Mouse (Mus musculus): ENCODE data around the gene Lef1. TPM values are rescaled to one million over a fixed set of nuclear protein-coding genes. Genes with fewer than 3 reads are reported as not detected.

Lef1 gene
- total RNA-seq, 1 experiment from 2014 or later = 0.89 TPM

DNA sequence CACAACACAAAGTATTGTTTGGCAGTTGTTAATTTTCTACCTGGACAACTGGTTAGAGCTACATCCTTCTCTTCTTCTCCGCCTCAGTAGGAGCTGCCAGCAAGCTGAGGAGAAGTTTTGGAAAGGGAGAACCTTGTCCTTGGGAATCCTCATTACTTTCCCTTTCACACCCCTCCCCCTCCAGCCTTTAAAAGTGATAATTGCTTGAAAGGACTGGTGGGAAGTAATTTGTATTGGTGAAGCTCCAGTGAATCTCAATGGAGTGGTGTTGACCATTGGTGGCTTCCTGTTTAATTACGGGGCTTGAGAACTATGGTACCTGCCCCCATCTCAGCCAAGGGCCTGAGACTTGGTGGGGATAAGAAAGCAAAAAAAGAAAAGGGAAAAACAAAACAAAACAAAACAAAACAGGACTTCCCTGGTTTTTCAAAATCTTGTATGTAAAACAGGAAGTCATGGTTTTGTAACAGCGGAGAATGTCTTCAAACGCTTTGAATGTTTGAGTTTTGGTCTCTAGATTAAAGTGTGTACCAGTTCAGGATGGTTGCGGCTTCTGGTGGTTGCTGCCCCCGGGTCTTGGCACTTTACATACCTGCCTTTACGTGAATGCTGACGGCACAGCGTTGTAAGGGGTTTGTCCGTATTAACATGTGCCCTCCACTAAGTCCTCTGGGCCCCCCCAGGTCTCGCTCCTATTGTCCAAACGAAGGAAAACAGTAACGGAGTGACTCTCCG lies 49.8 kb downstream of the Lef1 start:
- no peak for ATAC-seq (replicated peaks in 1 of 2; ENCODE audit: insufficient read depth in 1 of 2, low FRiP score in 2 of 2, low TSS enrichment in 1 of 2, low read depth in 1 of 2, poor library complexity in 2 of 2, severe bottlenecking in 2 of 2)

DNA sequence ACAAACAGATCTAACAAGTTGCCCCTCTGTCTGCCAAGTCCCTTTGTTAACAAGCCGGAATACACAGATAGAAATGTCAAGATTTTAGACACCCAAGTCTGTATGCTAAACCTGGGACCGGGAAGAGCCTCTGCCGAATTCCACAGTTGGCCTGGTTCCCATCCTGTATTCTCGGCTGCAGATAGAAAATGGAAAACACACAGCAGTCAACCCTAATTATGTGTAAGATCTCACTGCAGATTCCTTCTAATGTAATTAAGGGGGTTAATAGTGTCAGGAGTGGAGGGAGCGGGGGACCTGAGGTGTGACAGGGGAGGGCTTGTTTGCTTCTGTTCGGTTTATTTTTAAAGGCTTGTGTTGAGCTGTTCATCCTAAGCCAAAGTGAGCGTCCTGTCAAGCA lies 50.6 kb downstream of the Lef1 start:
- no peak for ATAC-seq (replicated peaks in 1 of 2; ENCODE audit: insufficient read depth in 1 of 2, low FRiP score in 2 of 2, low TSS enrichment in 1 of 2, low read depth in 1 of 2, poor library complexity in 2 of 2, severe bottlenecking in 2 of 2)

DNA sequence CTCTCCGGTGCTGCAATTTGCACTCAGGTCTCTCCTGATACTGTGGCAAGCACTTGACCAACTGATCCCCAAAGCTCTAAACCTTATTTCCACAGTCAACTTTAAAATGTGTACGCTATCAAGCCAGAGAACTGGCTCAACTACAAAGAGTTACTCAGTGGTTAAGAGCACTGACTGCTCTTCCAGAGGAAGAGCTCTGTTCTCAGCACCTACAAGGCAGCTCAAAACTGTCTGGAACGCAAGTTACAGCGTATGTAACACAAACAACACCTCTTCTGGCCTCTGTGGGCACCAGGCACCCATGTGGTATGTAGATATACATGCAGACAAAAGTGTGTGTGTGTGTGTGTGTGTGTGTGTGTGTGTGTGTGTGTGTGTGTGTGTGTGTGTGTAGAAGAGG lies 57.5 kb downstream of the Lef1 start:
- no peak for ATAC-seq (replicated peaks in 1 of 2; ENCODE audit: insufficient read depth in 1 of 2, low FRiP score in 2 of 2, low TSS enrichment in 1 of 2, low read depth in 1 of 2, poor library complexity in 2 of 2, severe bottlenecking in 2 of 2)

DNA sequence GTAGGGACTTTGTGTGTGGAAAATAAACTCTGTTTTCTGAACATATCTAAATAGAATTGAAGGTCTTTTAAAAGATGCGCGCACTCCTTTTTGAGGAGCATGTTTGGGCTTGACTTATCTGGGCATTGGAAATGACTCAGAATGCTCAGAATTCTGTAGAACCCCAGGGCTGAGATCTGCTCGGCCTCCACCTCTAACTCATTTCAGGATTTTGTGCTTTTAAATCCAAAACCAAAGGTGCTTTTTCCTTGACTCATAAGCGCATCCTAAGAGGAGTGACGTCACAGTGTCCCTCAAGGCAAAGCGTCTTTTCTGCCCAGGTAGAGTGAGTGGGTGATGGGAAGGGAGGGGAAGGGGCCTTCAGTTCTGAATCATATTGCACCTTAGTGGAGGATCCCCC lies 58.9 kb downstream of the Lef1 start:
- ATAC-seq (replicated peaks in 1 of 2; ENCODE audit: insufficient read depth in 1 of 2, low FRiP score in 2 of 2, low TSS enrichment in 1 of 2, low read depth in 1 of 2, poor library complexity in 2 of 2, severe bottlenecking in 2 of 2) = no peak

DNA sequence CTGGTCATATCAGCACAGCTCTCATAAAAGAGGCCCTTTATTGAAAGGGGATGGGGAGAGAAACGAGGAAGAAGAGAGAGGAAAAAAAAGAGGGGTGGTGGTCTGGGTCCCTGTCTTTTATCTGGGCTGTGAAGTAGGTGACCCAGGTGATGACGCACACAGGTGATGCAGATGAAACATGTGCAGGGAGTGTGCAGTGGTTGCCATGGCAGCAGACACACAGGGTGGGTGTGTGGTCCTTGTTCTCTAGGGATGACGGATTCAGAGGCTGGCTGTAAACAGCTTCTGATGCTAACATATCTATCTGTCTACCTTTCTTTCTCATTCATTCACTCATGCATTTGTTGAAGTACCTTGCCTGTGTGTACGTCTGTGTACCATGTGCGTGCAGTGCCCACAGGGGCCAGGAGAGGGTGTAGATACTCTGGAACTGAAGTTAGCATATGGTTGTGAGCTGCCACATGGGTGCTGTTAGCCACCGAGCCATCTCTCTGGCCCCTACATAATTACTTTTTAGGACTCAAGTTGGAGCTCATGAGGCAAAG lies 59.9 kb downstream of the Lef1 start:
- no peak for ATAC-seq (replicated peaks in 1 of 2; ENCODE audit: insufficient read depth in 1 of 2, low FRiP score in 2 of 2, low TSS enrichment in 1 of 2, low read depth in 1 of 2, poor library complexity in 2 of 2, severe bottlenecking in 2 of 2)

DNA sequence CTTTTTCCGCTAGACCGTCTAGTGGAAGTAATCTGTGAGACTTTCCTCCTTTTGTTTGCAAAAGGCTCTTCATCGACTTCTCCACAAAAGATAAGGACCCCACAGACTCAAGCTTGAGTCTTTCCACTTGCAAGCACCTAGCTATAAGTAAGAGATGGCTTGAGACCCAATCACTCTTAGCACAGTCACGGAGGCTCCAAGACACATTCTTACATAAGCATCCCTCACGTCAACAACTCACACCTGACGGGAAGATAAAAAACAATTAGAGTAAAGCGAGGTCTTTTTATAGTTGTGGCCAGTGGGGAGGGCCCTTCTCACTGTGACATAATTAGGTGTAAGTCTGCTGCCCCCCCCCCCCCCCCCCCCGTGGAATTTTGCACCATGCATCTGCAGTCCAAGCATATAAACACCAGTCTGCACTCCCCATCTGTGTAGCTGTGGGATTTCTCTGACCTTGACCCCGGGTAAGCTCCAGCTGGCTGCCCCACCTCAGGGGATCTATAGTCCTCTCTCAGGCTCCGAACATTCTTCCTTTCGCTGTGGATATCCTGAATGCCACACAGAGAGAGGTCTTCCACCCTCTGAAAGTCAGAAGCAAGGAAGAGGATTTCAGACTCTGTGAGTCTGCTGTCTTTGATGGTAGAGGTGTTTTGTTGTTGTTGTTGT lies 61.2 kb downstream of the Lef1 start:
- no peak for ATAC-seq (replicated peaks in 1 of 2; ENCODE audit: insufficient read depth in 1 of 2, low FRiP score in 2 of 2, low TSS enrichment in 1 of 2, low read depth in 1 of 2, poor library complexity in 2 of 2, severe bottlenecking in 2 of 2)

DNA sequence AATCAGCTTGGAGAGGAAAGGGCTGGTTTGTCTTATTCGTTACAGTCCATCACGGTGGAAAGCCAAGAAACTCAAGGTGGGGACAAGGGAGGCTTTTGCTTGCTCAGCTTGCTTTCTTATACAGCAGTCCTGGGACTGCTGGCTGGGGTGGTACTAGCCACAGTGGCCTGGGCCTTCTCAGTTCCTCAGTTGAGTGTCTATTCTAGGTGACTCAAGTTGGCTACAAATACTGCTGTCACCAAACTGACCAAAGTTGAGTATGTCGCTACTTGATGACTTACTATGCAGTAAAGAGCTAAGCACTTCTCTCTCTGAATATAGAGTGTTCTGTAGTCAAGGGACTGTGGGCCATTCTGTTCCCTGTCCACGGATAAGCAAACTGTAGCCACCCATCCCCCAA lies 62.0 kb downstream of the Lef1 start:
- ATAC-seq (replicated peaks in 1 of 2; ENCODE audit: insufficient read depth in 1 of 2, low FRiP score in 2 of 2, low TSS enrichment in 1 of 2, low read depth in 1 of 2, poor library complexity in 2 of 2, severe bottlenecking in 2 of 2) = no peak

DNA sequence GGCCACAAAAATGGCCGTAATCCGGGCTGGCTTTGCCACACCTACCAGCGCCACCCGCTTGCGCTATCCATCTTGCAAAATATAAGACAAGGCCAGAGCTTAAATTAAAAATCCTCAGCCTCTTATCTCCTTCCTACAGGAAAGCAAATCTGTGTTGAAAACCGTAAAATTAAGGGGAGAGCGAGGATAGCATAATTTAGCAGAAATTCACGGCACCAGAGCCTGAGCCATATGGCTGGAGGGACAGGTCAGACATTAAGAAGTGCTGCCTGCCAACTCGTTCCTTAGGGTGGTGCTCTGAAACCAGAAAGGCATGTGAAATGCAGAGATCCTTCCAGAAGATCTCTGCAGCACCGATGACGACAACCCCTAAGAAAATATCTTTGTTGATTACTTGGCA lies 70.7 kb downstream of the Lef1 start:
- no peak for ATAC-seq (replicated peaks in 1 of 2; ENCODE audit: insufficient read depth in 1 of 2, low FRiP score in 2 of 2, low TSS enrichment in 1 of 2, low read depth in 1 of 2, poor library complexity in 2 of 2, severe bottlenecking in 2 of 2)

DNA sequence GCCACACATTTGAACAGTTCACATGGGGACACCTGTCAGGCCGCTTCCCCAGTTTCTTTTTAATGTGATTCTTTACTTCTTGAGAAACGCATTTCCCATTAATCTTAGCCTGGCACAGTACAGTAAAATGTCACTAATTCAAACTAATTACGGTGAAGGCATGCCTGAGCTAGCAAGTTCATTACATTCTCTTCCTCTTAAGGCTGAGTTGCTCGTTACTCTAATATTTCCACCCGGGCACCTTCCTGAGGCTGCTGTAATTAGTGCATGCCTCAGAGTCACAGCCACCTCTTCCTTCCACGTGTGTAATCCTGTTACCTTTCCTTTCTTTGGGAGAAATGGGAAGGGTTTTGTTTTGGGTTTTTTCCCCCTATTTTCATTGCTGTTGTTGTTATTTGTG lies 71.9 kb downstream of the Lef1 start:
- no peak for ATAC-seq (replicated peaks in 1 of 2; ENCODE audit: insufficient read depth in 1 of 2, low FRiP score in 2 of 2, low TSS enrichment in 1 of 2, low read depth in 1 of 2, poor library complexity in 2 of 2, severe bottlenecking in 2 of 2)

DNA sequence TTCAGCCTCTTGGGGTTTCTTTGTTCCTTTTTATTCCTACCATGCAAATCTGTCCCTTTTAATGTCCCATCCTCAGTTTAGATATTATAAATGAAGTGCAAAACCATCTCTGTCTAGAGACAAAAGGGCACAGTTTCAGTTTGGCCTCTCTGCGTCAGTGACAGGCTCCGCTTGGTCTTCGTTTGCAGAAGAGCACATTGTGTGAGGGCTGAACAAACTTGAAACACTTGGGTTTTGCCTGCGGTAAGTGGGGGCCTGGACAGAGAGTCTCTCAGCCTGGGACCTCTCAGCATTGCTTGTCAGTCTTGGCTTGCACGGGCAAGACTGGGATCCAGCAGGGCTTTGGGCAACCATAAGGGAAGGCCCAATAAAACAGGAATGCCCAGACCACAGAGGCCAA lies 75.9 kb downstream of the Lef1 start:
- no peak for ATAC-seq (replicated peaks in 1 of 2; ENCODE audit: insufficient read depth in 1 of 2, low FRiP score in 2 of 2, low TSS enrichment in 1 of 2, low read depth in 1 of 2, poor library complexity in 2 of 2, severe bottlenecking in 2 of 2)

DNA sequence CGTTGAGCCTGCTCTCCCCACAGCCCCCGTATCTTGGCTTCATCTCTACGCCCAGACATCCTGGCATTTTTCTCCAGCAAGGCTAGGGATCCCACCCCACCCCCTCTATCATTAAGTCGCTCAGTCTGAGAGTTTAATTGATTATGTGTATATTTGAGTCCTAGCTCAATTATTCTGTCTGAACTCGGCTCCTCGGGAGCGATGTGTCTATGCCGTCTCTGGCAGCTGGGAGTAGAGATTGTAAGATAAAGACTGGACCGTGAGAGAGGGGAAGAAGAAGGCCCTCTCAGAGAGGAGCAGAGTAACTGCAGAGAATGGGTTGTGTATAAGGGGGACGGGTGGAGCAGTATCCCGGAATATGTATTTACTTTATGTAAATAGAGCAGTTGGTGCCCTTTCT lies 80.0 kb downstream of the Lef1 start:
- ATAC-seq (replicated peaks in 1 of 2; ENCODE audit: insufficient read depth in 1 of 2, low FRiP score in 2 of 2, low TSS enrichment in 1 of 2, low read depth in 1 of 2, poor library complexity in 2 of 2, severe bottlenecking in 2 of 2) = no peak

DNA sequence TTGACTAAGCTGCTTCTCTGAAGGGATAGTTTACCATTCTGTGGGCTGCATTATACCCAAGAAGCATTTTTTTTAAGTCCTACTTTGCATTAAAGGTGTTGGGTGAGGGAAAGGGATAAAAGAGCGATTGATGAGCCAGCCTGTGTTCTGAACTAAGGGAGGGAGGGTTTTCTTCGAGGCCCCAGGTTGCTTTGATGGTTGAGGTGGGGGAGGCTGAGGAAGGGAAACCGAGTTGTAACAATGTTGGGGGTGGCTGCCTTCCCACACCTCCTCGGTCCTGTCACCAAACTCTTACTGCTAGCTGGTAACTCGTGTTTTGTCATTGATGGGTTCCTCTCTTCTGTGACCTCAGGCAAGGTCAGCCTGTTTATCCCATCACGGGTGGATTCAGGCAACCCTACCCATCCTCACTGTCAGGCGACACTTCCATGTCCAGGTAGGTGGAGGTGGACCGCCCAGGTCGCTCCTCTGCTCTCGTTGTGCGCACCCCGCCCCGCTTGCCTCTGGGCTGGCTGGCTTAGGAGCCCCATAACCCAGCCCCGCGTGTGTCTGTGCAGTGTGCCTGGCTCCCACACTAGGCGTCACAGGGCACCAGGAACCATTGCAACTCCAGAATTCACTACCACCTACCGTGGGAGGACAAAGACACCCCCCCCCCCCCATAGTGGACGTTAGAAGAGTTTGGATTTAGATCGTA lies 80.5 kb downstream of the Lef1 start:
- no peak for ATAC-seq (replicated peaks in 1 of 2; ENCODE audit: insufficient read depth in 1 of 2, low FRiP score in 2 of 2, low TSS enrichment in 1 of 2, low read depth in 1 of 2, poor library complexity in 2 of 2, severe bottlenecking in 2 of 2)

DNA sequence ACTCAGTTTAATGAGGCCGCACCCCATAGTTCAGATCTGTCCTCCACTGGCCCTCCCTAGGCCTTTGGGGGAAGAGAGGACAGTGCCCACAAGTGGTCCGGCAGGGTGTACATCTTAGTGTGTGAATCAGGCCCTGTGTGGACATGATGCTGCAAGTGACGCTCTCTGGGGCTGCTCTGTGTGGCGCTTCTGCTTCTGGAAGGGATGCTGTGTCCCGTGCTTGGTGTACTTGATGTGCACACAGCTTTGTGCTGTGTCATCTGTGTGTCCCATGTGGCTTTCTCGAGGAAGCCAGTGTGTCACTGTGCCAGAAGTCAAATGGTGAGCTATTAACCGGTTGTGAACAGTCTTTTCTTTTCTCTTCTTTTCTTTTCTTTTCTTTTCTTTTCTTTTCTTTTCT lies 81.2 kb downstream of the Lef1 start:
- no peak; a peak in 1 of 4 replicates for ATAC-seq (replicated peaks in 1 of 2; ENCODE audit: insufficient read depth in 1 of 2, low FRiP score in 2 of 2, low TSS enrichment in 1 of 2, low read depth in 1 of 2, poor library complexity in 2 of 2, severe bottlenecking in 2 of 2)

DNA sequence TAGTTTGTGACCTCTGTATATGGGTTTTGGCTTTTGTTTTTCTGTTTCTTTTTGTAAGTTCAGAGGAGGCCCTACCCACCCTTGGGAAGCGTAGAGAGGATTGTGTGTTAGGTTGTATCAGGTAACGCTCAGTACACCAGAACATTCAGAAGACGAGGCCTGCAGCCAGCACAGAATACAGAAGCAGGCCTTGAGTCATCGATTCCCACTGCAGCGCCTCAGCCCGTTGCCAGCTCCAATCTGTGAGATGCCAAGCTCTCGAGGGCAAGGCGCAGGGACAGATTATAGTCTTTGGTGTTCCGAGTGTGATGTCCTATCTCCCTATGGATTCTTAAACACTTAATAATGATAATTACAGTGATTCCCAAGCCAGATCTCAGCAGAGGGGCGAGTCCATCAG lies 85.8 kb downstream of the Lef1 start:
- ATAC-seq (replicated peaks in 1 of 2; ENCODE audit: insufficient read depth in 1 of 2, low FRiP score in 2 of 2, low TSS enrichment in 1 of 2, low read depth in 1 of 2, poor library complexity in 2 of 2, severe bottlenecking in 2 of 2) = no peak

DNA sequence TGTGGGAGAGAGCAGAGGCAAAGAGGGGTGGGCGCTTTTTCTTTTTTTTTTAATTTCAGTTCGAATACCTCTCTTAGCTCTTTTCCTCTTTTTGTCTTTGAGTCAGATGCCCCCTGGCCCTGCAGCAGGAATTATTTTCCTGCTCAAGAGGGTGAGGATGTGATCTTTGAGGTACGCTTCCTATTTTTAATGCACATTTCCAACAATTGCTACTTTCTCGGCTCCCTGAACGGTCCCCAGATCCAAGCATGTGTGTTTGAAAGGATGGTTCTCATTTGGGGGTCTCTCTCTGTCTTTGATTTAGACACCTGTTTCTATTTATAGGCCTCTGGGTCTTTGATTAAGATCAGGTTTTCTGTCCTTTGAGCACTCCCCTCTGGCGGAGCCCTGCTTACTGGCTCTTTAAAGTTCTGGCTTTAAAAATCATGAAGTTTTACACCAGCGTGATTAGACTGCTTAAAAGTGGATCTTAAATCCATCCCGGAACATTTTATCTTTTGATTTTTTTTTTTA lies 86.3 kb downstream of the Lef1 start:
- ATAC-seq (replicated peaks in 1 of 2; ENCODE audit: insufficient read depth in 1 of 2, low FRiP score in 2 of 2, low TSS enrichment in 1 of 2, low read depth in 1 of 2, poor library complexity in 2 of 2, severe bottlenecking in 2 of 2) = no peak

DNA sequence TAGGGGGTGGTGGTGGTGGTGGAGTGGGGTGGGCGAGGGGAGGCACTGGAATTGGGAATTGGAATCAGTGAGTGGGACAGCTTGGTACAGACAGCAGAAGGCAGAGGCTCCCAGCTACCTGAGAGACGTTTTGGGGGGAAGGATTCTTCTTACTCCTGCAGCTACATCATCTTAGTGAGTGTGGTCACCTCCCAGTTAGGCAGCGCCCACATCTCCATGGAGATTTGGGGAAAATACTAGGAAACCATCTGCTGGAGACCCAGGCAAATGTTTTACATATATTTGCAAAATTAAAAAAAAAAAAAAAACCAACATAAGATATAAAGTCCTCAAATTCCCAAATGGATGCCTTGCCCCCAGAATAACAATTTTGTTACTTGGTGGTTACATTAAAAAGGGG lies 88.7 kb downstream of the Lef1 start:
- no peak for ATAC-seq (replicated peaks in 1 of 2; ENCODE audit: insufficient read depth in 1 of 2, low FRiP score in 2 of 2, low TSS enrichment in 1 of 2, low read depth in 1 of 2, poor library complexity in 2 of 2, severe bottlenecking in 2 of 2)

DNA sequence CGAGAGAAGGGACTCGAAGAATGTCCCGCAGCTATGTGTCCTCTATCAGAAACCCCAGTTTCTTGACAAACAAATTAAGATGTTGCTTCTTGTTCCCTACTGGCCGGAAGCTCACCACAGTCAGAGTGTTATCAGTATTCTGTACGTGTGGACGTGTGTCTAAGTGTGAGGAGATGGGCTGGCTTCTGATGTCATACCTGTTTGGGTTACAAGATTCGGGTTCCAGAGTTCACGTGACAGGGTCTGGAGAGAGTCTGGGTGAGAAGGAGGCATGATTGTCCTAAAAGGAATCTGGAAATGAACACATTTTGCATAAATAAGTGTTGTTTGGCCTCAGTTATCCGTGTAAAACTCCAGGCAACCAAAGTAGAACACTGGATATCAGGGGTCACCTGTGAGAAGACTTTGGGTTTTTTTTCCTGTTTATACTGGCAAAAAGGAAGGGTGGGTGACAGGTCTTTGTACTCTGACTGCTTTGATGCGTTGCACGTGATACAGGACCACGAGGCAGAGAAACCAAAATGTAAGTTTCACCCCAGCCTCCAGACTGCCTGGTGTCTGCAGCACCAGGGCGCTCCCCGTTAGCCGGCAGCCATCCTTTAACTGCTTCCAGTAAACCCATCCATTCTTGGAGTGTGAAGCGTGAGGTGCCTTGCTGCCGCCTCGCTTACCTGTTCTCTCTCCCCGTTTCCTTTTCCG lies 89.5 kb downstream of the Lef1 start:
- no peak for ATAC-seq (replicated peaks in 1 of 2; ENCODE audit: insufficient read depth in 1 of 2, low FRiP score in 2 of 2, low TSS enrichment in 1 of 2, low read depth in 1 of 2, poor library complexity in 2 of 2, severe bottlenecking in 2 of 2)

DNA sequence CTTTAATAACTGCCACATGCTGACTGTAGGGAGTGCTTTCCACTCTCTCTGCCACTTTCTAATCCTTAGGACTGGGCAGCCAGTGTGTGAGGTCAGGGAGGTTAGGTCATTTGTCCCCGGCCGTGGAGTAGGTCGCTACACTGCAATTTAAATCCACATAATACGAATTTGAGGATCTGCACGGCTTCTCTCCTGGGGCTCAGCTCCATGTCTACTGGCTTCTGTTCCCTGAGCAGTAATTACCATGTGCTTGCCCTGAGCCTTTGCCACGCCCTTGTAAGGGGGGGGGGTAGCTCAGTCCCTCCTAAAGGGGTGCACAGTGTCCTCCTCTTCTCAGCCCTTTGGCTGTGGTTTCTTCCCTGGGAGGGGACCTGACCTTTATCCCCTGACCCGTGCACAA lies 92.0 kb downstream of the Lef1 start:
- no peak for ATAC-seq (replicated peaks in 1 of 2; ENCODE audit: insufficient read depth in 1 of 2, low FRiP score in 2 of 2, low TSS enrichment in 1 of 2, low read depth in 1 of 2, poor library complexity in 2 of 2, severe bottlenecking in 2 of 2)

Data from hematopoietic stem cell, adult 5-6 weeks (primary cell).